Mouse (Mus musculus) gastrocnemius, adult 8-10 months (tissue): ENCODE data around the gene Cenpc1. TPM values are rescaled to one million over a fixed set of nuclear protein-coding genes. Genes with fewer than 3 reads are reported as not detected.

Source experiments
- DNase-seq, 2 experiments: peaks; one replicate each; pipeline ENCODE4 v3.0.0; 2022; ENCODE audit warnings: low spot score in 2 of 2
- total RNA-seq, 4 experiments: library from RNA; stranded (reverse); gene quantifications; 2 replicates each; pipeline ENCODE4 v1.2.4; 2022

Cenpc1 gene
- 1 to 10 TPM; 2.3 to 3.3 (median 2.6) TPM for total RNA-seq

GRCm38 (mm10) chr5:86065101-86065875, at the start of gene Cenpc1:
Cenpc1 (minus strand) TSS chr5:86065583.
- DNase-seq: peak; percentile 94 to 96

- DNase-seq: no peak
These were observed 48.6 kb upstream of the Cenpc1 start for GRCm38 (mm10) chr5:86113997-86114396.

- DNase-seq: no peak
These were observed 47.7 kb upstream of the Cenpc1 start for GRCm38 (mm10) chr5:86113037-86113436.

GRCm38 (mm10) chr5:86111074-86111473, 45.7 kb upstream of the Cenpc1 start:
- no peak for DNase-seq

GRCm38 (mm10) chr5:86106610-86107009, 41.2 kb upstream of the Cenpc1 start:
- no peak for DNase-seq

- DNase-seq: no peak
These were observed 36.8 kb upstream of the Cenpc1 start for GRCm38 (mm10) chr5:86102176-86102575.

- DNase-seq: no peak
These were observed 35.2 kb upstream of the Cenpc1 start for GRCm38 (mm10) chr5:86100621-86101020.

- DNase-seq: no peak
These were observed 33.6 kb upstream of the Cenpc1 start for GRCm38 (mm10) chr5:86098988-86099387.

GRCm38 (mm10) chr5:86094754-86095153, 29.4 kb upstream of the Cenpc1 start:
- no peak for DNase-seq

GRCm38 (mm10) chr5:86086751-86087150, 21.4 kb upstream of the Cenpc1 start:
- no peak for DNase-seq

GRCm38 (mm10) chr5:86084979-86085378, 19.6 kb upstream of the Cenpc1 start:
- DNase-seq: no peak

- no peak for DNase-seq
These were observed 18.6 kb upstream of the Cenpc1 start for GRCm38 (mm10) chr5:86083987-86084386.

GRCm38 (mm10) chr5:86078720-86079334, 13.4 kb upstream of the Cenpc1 start:
- DNase-seq: no peak

GRCm38 (mm10) chr5:86072756-86073386, 7.5 kb upstream of the Cenpc1 start:
- DNase-seq: no peak

- no peak for DNase-seq
These were observed 6.2 kb upstream of the Cenpc1 start, which contains the start of gene Stap1 for GRCm38 (mm10) chr5:86071538-86071937. Stap1 (plus strand) TSS chr5:86071746.

GRCm38 (mm10) chr5:86069121-86069520, 3.7 kb upstream of the Cenpc1 start:
- DNase-seq: no peak

GRCm38 (mm10) chr5:86068451-86068850, 3.1 kb upstream of the Cenpc1 start:
- no peak for DNase-seq

- DNase-seq: peak; percentile 75 to 76
These were observed 1.2 kb upstream of the Cenpc1 start for GRCm38 (mm10) chr5:86066551-86066929.

- no peak for DNase-seq
These were observed 630 bp upstream of the Cenpc1 start for GRCm38 (mm10) chr5:86065876-86066550.

GRCm38 (mm10) chr5:86063501-86063900, 1.9 kb downstream of the Cenpc1 start:
- no peak for DNase-seq

GRCm38 (mm10) chr5:86029820-86030219, 35.6 kb downstream of the Cenpc1 start:
- DNase-seq: no peak
